Mouse (Mus musculus): ENCODE measurements around the gene Bank1.

GRCm38 (mm10) chr3:136050215-136050614 lies 275.7 kb downstream of the Bank1 start:
- TF ChIP-seq E2F4 (IDR thresholded peaks at IDR 0.05; ENCODE audit: insufficient read depth) (no peak), USF1 (IDR thresholded peaks at IDR 0.05; ENCODE audit: low read depth) (no peak), MAX (IDR thresholded peaks at IDR 0.05; ENCODE audit: low read depth) (no peak), POLR2A (IDR thresholded peaks at IDR 0.05; ENCODE audit: insufficient read length, low read depth) (no peak), MYOG (IDR thresholded peaks at IDR 0.05; ENCODE audit: control insufficient read depth in 1 of 3, insufficient read depth in 1 of 3, insufficient read length in 2 of 3, low read depth in 2 of 3) (no peak), TCF12 (IDR thresholded peaks at IDR 0.05; ENCODE audit: insufficient read depth, poor library complexity, severe bottlenecking) (no peak), CEBPB (IDR thresholded peaks at IDR 0.05; ENCODE audit: insufficient read depth, poor library complexity, severe bottlenecking) (no peak), TCF3 (IDR thresholded peaks at IDR 0.05; ENCODE audit: insufficient read length, low read depth) (no peak), POLR2AphosphoS2 (IDR thresholded peaks at IDR 0.05; ENCODE audit: insufficient read length, low read depth) (no peak), REST (IDR thresholded peaks at IDR 0.05; ENCODE audit: insufficient read depth, insufficient read length) (no peak), MYOD1 (IDR thresholded peaks at IDR 0.05; ENCODE audit: control insufficient read depth in 1 of 3, insufficient read length in 2 of 3, low read depth in 2 of 3) (no peak), SRF (IDR thresholded peaks at IDR 0.05; ENCODE audit: control insufficient read depth, insufficient read length, low read depth) (no peak)

Measured in myocyte (in vitro differentiated cells).